Mouse (Mus musculus) ovary, postnatal 14 days (tissue): ENCODE results near the gene Olfr839-ps1.

Experiments used
- DNase-seq: peaks from one replicate; pipeline ENCODE4 v3.0.0; 2022; ENCODE audit warnings: low spot score

The Olfr839-ps1 gene

DNA sequence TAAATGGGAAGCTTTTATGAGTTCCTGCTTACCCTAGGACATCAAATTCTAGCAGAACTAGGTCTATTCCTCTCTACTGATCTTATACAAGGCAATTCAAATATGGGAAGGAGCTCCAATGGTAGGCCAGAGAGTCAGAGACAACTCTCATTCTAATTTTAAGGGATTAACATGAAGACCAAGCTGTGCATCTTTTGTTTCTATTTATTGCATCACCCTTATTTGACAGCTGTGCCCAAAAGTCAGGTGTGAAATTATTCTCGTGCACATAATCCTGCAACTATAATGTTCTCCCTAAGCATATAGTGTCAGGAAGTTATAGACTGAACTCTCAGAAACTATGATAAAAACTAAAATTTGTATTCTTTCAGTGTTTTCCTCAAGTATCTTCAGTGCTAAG is at the start of gene Olfr839-ps1:
Gene Olfr839-ps1, minus strand, starts transcription at position 101 of the 400 bp plus-strand sequence.
- no peak for DNase-seq

DNA sequence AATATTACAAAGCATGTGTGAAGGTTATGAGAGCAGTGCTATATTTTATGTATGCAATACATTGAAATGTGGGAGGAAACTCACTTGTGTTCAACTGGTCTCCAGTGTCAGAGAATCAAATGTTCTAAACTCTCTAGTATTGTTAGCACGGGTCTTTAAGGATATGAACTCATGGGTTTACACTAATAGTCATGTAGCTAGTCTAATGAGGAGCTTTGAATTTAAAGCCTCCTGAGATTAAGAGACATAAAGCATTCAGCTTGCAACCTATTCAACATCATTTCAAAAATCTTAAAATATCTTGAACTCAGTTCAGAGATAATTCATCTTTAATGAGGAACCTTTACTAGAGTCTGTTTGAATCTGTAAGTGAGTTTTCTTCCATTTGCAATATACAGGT is 41.1 kb downstream of the Olfr839-ps1 start, which contains the start of gene Olfr837:
Gene Olfr837, plus strand, starts transcription at position 301 of the 400 bp plus-strand sequence.
- no peak for DNase-seq

DNA sequence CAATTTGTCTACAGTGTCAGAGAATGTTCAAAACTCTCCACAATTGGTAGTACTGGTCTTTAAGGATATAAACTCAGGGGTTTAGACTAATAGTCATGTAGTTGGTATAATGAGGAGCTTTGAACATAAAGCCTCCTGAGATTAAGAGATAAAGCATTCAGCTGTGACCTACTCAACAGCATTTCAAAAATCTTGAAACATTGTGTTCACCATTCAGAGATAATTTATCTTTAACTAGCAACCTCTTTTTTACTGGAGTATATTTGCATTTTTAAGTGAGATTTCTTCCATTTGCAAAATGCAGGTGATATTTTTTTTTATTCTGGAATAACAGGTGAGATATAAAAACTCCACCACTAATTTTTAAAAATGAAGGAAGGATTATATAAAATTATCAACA is 57.0 kb downstream of the Olfr839-ps1 start, which contains the start of gene Olfr836:
Gene Olfr836, plus strand, starts transcription at position 301 of the 400 bp plus-strand sequence.
- DNase-seq: no peak
